Mouse (Mus musculus) cerebellum, adult 11-12 months (tissue): ENCODE results near the gene Disp1.

Source experiments
- DNase-seq: peaks from one replicate; pipeline ENCODE4 v3.0.0; 2022

The Disp1 gene

DNA sequence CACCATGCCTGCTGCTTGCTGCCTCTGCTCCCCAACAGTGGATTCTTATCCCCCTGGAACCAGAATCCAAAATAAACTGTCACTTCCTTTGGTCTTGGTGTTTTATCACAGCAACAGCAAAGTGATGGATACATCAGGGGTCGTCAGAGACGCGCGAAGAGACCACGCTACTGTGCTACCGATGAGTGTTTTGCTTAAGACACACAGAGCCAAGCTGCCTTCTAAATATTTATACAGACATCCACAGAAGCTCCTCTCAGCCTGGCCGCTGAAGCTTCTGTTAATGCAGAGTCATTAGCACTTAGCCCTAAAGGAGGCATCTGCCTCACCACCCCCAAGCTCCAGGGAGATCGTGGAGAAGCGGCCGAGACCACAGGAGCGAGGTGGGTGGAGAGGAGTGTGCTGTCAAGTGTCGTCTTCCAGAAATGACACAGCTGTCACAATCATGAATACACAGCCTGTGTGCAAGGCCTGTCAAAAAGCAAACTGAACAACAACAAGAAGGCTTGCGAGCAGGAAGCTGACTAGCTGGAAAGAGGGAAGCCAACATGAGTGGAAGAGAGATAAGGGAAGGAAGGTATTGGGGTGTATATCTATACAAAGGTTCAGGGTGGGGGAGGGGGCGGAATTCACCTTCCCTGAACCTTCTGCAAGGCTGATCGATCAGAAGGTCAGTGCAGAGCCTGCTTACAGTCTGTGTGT is 146.1 kb downstream of the Disp1 start:
- no peak for DNase-seq

- DNase-seq = no peak
Observed at GRCm38 (mm10) chr1:183072263-183073050, 148.9 kb downstream of the Disp1 start.

DNA sequence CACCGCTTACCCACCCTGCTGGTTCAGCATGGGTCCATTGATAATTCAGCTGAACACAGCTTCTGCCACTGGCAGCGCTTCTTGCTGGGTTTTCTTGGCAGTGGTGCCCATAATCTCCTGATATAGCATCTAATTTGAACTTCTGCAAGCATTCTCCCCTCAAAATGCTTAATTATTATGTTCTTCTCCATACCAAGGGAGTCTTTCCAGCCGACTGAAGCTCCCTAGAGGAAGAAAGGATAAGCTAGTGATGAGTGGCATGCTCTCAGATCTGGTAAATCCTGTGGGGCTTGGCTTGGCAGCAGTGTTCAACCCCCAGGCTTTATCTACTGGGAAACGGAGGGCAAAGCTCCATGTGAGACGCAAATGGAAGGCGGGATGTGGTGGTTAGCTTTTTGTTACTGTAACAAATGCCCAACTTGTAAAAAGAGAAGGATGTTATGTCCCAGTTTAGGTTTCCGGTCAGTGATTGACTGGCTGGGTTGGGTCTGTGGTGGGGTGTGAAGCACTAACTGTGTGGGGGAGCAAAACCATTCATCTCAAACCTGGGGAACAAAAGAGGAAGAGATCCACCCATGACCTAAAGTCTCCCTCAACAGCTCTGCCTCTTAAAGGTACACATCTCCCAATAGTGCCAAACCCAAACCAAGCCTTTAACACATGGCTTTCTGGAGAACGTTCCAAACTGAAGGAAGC is 151.2 kb downstream of the Disp1 start:
- no peak for DNase-seq

DNA sequence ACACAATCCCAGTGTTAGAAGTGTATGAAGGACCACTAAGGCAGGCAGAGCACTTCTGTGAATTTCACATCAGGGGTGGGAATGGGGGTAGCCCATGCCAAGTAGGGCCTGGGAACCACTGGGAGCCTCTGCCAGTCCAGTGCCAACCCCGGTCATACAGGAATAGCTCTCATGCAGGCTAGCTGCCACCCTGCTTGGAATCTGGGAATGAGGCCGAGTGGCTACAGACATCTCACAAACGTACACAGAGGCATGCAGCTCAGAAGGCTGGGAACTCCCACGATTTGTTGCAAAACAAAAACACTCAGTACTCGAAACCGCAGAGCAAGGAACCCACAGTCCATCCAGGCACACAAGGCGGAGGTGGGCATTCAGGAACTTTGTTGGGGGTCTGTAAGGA is 153.5 kb downstream of the Disp1 start:
- DNase-seq = no peak

DNA sequence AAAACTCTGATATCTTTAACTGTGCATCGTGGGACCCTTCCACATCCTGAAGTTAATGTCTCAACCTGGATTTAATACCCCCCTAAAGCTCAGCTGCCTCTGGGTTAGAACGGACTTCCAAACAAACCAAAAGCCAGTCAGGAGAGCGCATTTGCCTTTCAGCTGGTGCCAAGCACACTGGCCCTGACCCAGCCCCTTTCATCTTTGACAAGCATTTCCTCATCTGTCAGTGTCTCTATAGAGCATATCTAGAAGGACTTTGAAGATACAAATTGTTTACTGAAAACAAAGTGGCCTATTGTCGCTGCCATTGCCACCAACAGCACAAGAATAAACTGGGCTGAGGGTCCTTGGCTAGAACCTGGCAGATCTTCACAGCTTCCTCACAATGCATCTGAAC is 154.3 kb downstream of the Disp1 start:
- DNase-seq = no peak

DNA sequence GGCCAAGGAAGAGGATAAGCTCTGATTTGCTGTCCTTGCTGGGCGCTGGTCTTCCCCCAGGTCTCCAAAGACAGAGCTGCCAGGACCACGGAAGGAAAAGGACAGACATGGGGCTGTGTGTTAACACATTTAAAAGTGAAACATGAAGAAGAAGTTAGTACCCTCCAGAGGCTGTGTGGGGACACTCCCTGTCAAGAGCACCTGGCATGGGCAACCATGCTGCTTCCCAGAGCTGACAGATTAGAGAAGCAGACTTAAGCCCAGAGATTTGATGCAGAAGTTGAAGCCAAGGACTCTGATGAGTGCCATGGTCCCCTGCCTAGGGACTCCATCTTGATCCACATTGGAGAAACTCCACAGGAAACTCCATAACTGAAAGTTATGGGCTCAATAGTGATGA is 160.7 kb downstream of the Disp1 start:
- no peak for DNase-seq

GRCm38 (mm10) chr1:183056289-183056655 is 165.1 kb downstream of the Disp1 start:
- no peak for DNase-seq

- no peak for DNase-seq
Observed at GRCm38 (mm10) chr1:183055608-183056288, 165.6 kb downstream of the Disp1 start.

GRCm38 (mm10) chr1:183052663-183053062 is 168.7 kb downstream of the Disp1 start:
- DNase-seq = no peak

- no peak for DNase-seq
Observed at GRCm38 (mm10) chr1:183049295-183049694, 172.0 kb downstream of the Disp1 start.

- DNase-seq = no peak
Observed at GRCm38 (mm10) chr1:183047913-183048523, 173.3 kb downstream of the Disp1 start.

- no peak for DNase-seq
Observed at GRCm38 (mm10) chr1:183047191-183047912, 174.0 kb downstream of the Disp1 start.

DNA sequence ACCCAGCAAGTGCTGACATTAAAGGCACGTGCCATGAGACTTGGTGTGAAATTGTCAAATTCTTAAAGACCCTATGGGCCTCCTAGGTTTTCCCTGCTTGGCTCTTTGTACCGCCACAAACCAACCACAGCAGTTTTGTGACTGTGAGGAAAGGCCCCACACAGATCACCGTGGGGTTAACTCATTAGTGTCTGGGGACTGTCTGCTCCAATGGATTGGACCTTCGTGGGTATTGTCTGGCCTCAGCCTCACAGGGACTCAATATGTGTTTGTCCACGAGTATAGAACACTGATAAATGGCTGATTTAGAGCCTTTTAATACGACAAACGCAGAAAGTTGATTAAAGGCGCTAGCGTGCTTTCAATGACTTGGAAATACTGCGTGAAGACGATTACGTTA is 175.2 kb downstream of the Disp1 start:
- DNase-seq = no peak

DNA sequence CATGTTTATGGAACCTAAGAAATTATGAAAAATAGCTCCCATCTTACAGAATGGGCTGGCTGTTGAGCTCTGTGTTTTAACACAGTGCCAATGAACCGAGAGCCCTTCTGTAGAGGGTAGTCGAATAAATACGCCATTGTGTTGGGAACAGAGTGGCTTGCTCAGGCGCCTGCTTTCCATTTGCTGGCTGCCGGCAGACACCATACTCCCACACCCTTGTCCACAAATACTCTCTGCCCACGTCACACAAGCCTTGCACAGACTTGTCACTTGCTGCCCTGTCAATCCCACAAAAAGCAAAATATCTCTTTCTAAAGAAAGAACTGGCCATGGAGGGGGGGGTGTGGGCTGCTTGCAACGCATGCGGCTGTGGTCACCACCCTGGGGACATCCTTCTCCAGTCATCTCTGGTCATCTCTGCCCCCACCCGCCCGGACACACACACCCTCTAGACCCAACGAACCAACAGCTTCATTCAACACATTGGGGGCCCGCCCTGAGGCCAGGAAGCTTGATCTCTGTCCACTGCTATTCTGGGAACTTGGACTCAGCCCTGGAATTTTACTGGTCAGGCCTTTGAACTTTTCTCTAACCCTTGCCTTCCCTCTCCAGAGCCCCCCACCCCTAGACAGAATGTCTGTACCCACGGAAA is 178.0 kb downstream of the Disp1 start:
- no peak for DNase-seq

DNA sequence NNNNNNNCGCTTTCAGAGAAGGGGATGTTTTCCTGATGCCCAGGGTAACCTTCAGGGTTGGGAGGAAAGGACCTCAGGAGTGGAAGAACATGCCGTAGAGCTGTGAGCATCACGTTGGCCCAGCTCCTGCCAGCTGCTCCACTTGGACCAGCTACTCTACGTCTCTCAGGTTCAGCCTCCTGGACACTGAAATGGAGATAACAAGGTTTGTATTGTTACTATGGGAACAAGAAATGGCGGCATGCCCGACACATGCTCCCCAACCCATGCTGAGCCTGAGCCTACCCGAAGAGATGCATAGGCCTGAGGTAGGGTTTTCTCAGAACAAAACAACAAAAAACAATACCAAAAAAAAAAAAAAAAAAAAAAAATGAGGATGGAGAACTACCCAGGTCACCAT is 179.6 kb downstream of the Disp1 start:
- no peak for DNase-seq

DNA sequence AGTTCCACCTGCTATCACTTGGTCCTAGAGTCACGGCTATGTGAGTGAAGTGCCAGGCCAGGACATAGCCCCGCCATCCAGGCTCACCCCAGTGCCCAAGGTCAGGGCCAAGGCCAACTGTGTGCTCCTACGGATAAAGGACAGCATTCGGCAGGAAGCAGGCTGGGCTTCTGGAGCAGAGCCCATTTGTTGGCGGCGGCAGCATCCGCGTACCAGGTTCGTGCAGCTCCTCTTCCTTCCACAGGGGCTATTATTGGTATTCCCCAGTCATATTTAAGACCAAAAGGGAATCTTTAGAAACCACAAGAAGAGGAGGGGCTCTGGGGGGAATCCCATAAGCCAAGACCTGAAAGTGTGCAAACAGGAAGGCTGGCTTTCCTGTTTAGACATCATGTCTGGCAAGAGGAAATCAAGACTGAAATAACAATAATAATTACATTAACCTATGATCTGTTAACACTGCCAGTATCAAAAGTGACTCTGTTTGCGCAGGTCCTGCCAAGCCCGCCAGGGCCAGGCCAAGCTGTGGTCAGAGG is 180.4 kb downstream of the Disp1 start:
- no peak for DNase-seq

DNA sequence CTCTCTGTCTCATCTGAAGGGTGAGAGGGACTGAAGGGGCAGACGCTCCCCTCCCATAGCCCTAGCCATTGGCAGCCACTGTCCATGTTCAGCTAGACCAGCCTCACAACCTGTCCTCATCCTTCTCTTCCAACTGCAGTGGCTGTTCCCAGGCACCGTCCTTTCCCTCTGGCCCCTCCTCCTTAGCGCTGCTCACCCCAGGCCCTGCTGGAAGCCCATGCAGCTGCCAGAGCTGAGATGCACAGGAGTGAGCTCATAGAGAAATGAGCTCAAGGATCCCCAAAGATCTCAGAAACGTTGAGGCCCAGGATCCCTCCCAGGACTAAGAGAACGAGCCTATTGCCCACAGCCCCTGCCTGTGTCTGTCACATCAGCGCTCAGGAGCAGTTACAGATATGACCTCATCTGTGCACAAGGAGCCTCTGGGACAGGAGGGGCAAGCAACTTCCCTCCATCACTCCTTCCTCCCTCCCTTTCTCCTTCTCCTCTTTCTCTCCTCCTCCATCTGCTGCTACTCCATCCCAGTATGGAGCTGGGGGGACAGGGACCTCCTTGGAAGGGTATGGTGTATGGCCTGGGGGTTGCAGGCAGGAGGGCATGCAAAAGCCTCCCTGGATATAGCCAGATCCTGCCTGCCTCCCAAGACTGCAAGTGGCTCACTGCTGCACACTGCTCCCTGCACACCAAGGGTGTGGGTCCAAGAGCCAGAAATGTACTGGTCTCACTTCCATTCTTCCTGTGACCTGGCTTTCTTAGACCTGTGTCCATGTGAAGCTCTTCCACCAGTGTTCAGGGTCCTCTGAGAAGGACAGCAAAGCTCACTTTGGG is 181.2 kb downstream of the Disp1 start:
- DNase-seq = no peak

- DNase-seq = no peak
Observed at GRCm38 (mm10) chr1:183039404-183039803, 181.9 kb downstream of the Disp1 start.
